Mouse (Mus musculus): ENCODE data around the gene Dyrk2. TPM values are rescaled to one million over a fixed set of nuclear protein-coding genes. Genes with fewer than 3 reads are reported as not detected.
A peak's percentile ranks its signal among the peaks of the same experiment; 100 is the strongest.

Gene Dyrk2
- polyA plus RNA-seq, 1 experiment from 2014 or later, result 12.4 TPM

GRCm38 (mm10) chr10:118839343-118840141 is 30.5 kb downstream of the Dyrk2 start:
- H3K27ac ChIP-seq (replicated peaks), result no peak overlapping the region
- no peaks in the 10 kb centered on the region for H3K4me1 ChIP-seq (replicated peaks)
- H3K9ac ChIP-seq, result no peak overlapping the region
- H3K36me3 ChIP-seq, result no peaks in the 10 kb centered on the region
- no peak overlapping the region for H3K4me2 ChIP-seq
- 93% methylated on average over 19 of the region's 19 CpGs for WGBS
- ATAC-seq (ENCODE audit: low FRiP score, low read depth), result no peak
- no peaks in the 10 kb centered on the region for H3K27me3 ChIP-seq
- H3K4me3 ChIP-seq, result no peak overlapping the region
- H3K9me3 ChIP-seq, result no peaks in the 10 kb centered on the region

- Histone ChIP-seq H3K27ac (replicated peaks) (no peak overlapping the region), H3K4me1 (replicated peaks) (no peaks in the 10 kb centered on the region), H3K4me3 (no peak overlapping the region), H3K9me3 (no peaks in the 10 kb centered on the region), H3K27me3 (no peaks in the 10 kb centered on the region), H3K4me2 (no peak overlapping the region), H3K36me3 (no peaks in the 10 kb centered on the region), H3K9ac (no peak overlapping the region)
- ATAC-seq (ENCODE audit: low FRiP score, low read depth), result no peak
- 64% methylated on average over 8 of the region's 8 CpGs for WGBS
These were observed 32.4 kb downstream of the Dyrk2 start for GRCm38 (mm10) chr10:118837636-118838035.

GRCm38 (mm10) chr10:118831190-118831589 is 38.8 kb downstream of the Dyrk2 start:
- H3K27ac ChIP-seq (replicated peaks), result no peak overlapping the region
- no peaks in the 10 kb centered on the region for H3K36me3 ChIP-seq
- no peak overlapping the region for H3K9ac ChIP-seq
- no peak for ATAC-seq (ENCODE audit: low FRiP score, low read depth)
- WGBS, result 78% methylated on average over 8 of the region's 8 CpGs
- no peaks in the 10 kb centered on the region for H3K9me3 ChIP-seq
- H3K27me3 ChIP-seq, result no peaks in the 10 kb centered on the region
- no peaks in the 10 kb centered on the region for H3K4me1 ChIP-seq (replicated peaks)
- H3K4me2 ChIP-seq, result no peak overlapping the region
- no peak overlapping the region for H3K4me3 ChIP-seq

- no peak overlapping the region for H3K4me2 ChIP-seq
- H3K27me3 ChIP-seq, result no peaks in the 10 kb centered on the region
- ATAC-seq (ENCODE audit: low FRiP score, low read depth), result no peak
- H3K9ac ChIP-seq, result no peak overlapping the region
- no peaks in the 10 kb centered on the region for H3K9me3 ChIP-seq
- no peaks in the 10 kb centered on the region for H3K36me3 ChIP-seq
- H3K27ac ChIP-seq (replicated peaks), result no peak overlapping the region
- no peaks in the 10 kb centered on the region for H3K4me1 ChIP-seq (replicated peaks)
- H3K4me3 ChIP-seq, result no peak overlapping the region
- 83% methylated on average over 2 of the region's 2 CpGs for WGBS
These were observed 40.4 kb downstream of the Dyrk2 start for GRCm38 (mm10) chr10:118829641-118830040.

- H3K4me1 ChIP-seq (replicated peaks), result no peaks in the 10 kb centered on the region
- no peak for ATAC-seq (ENCODE audit: low FRiP score, low read depth)
- over 99% methylated on average over 7 of the region's 7 CpGs for WGBS
- no peak overlapping the region for H3K9ac ChIP-seq
- H3K4me2 ChIP-seq, result no peak overlapping the region
- no peaks in the 10 kb centered on the region for H3K9me3 ChIP-seq
- H3K27ac ChIP-seq (replicated peaks), result no peak overlapping the region
- H3K4me3 ChIP-seq, result no peak overlapping the region
- no peaks in the 10 kb centered on the region for H3K27me3 ChIP-seq
- H3K36me3 ChIP-seq, result no peaks in the 10 kb centered on the region
These were observed 42.9 kb downstream of the Dyrk2 start for GRCm38 (mm10) chr10:118827116-118827515.

GRCm38 (mm10) chr10:118824830-118825229 is 45.2 kb downstream of the Dyrk2 start:
- Histone ChIP-seq H3K4me2 (no peak overlapping the region), H3K27me3 (no peaks in the 10 kb centered on the region), H3K9ac (no peak overlapping the region), H3K27ac (replicated peaks) (no peak overlapping the region), H3K4me1 (replicated peaks) (0 out of 2 replicates have a peak, but pooled peaks cover 5% of the 10 kb centered on the region), H3K36me3 (no peaks in the 10 kb centered on the region), H3K4me3 (no peak overlapping the region), H3K9me3 (no peaks in the 10 kb centered on the region)
- 76% methylated on average over 8 of the region's 8 CpGs for WGBS
- no peak for ATAC-seq (ENCODE audit: low FRiP score, low read depth)

- Histone ChIP-seq H3K27ac (replicated peaks) (no peak overlapping the region), H3K4me3 (no peak overlapping the region), H3K4me2 (no peak overlapping the region), H3K9ac (no peak overlapping the region), H3K4me1 (replicated peaks) (0 out of 2 replicates have a peak, but pooled peaks cover 5% of the 10 kb centered on the region), H3K36me3 (no peaks in the 10 kb centered on the region), H3K9me3 (no peaks in the 10 kb centered on the region), H3K27me3 (no peaks in the 10 kb centered on the region)
- 26% methylated on average over 7 of the region's 7 CpGs for WGBS
- ATAC-seq (ENCODE audit: low FRiP score, low read depth), result peak; percentile 85
These were observed 49.1 kb downstream of the Dyrk2 start for GRCm38 (mm10) chr10:118820901-118821300.

GRCm38 (mm10) chr10:118819846-118820245 is 50.2 kb downstream of the Dyrk2 start:
- Histone ChIP-seq H3K9ac (no peak overlapping the region), H3K4me1 (replicated peaks) (0 out of 2 replicates have a peak, but pooled peaks cover 5% of the 10 kb centered on the region), H3K4me2 (no peak overlapping the region), H3K36me3 (no peaks in the 10 kb centered on the region), H3K27me3 (no peaks in the 10 kb centered on the region), H3K4me3 (no peak overlapping the region), H3K9me3 (no peaks in the 10 kb centered on the region), H3K27ac (replicated peaks) (no peak overlapping the region)
- WGBS, result 75% methylated on average over 4 of the region's 4 CpGs
- no peak for ATAC-seq (ENCODE audit: low FRiP score, low read depth)

- ATAC-seq (ENCODE audit: low FRiP score, low read depth), result no peak
- H3K36me3 ChIP-seq, result no peaks in the 10 kb centered on the region
These were observed 52.9 kb downstream of the Dyrk2 start for GRCm38 (mm10) chr10:118817089-118817488.

GRCm38 (mm10) chr10:118811945-118812344 is 58.1 kb downstream of the Dyrk2 start:
- H3K27ac ChIP-seq (replicated peaks), result no peak overlapping the region
- 86% methylated on average over 6 of the region's 6 CpGs for WGBS
- no peak overlapping the region for H3K4me3 ChIP-seq

More at GRCm38 (mm10) chr10:118817089-118817488, 52.9 kb downstream of the Dyrk2 start:
- H3K4me3 ChIP-seq, result no peak overlapping the region
- H3K27ac ChIP-seq (replicated peaks), result no peak overlapping the region
- no peak overlapping the region for H3K4me2 ChIP-seq
- H3K9me3 ChIP-seq, result no peaks in the 10 kb centered on the region
- 0 out of 2 replicates have a peak, but pooled peaks cover 5% of the 10 kb centered on the region for H3K4me1 ChIP-seq (replicated peaks)
- no peak overlapping the region for H3K9ac ChIP-seq
- WGBS, result 93% methylated on average over 6 of the region's 6 CpGs
- no peaks in the 10 kb centered on the region for H3K27me3 ChIP-seq

GRCm38 (mm10) chr10:118810908-118811711 is 58.9 kb downstream of the Dyrk2 start:
- Histone ChIP-seq H3K36me3 (no peaks in the 10 kb centered on the region), H3K27me3 (no peaks in the 10 kb centered on the region), H3K4me1 (replicated peaks) (no peaks in the 10 kb centered on the region), H3K27ac (replicated peaks) (no peak overlapping the region), H3K4me3 (no peak overlapping the region), H3K9me3 (no peaks in the 10 kb centered on the region), H3K9ac (no peak overlapping the region), H3K4me2 (no peak overlapping the region)
- WGBS, result 69% methylated on average over 16 of the region's 16 CpGs
- ATAC-seq (ENCODE audit: low FRiP score, low read depth), result no peak

More at GRCm38 (mm10) chr10:118811945-118812344, 58.1 kb downstream of the Dyrk2 start:
- H3K9ac ChIP-seq, result no peak overlapping the region
- no peaks in the 10 kb centered on the region for H3K4me1 ChIP-seq (replicated peaks)
- H3K36me3 ChIP-seq, result no peaks in the 10 kb centered on the region
- H3K4me2 ChIP-seq, result no peak overlapping the region
- H3K27me3 ChIP-seq, result no peaks in the 10 kb centered on the region
- no peak for ATAC-seq (ENCODE audit: low FRiP score, low read depth)
- H3K9me3 ChIP-seq, result no peaks in the 10 kb centered on the region

Measured in hindbrain, embryonic 15.5 days (tissue).